ENCODE assay signal across 9 mouse cellular contexts in the genomic region with DNA sequence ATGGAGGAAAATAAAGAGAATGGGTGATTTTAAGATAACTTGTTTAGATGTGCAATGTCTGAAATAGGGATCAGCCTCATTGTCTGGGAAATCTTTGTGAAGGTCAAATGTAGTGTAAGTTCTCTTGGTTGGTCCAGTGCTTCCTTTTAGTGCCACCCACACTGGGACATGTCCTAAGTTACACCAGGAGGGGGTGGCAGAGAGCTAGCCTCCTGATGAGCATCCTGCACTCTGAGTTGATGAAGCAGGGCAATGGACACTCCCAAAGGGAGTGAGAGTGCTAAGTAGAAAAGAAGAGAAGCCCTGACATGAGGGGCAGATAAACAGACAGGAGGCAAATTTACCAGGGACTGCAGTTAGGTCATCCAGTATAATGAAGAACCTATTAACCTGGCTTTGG. TPM values are rescaled to one million over a fixed set of nuclear protein-coding genes. Genes with fewer than 3 reads are reported as not detected.
DNase-seq lines count a peak whose midpoint lies in the region; ATAC-seq lines count a peak whose summit lies in the region.
"Had no signal": no experiment of that assay in that cellular context is flagged by ENCODE, and none has a peak within 500 bp of the region (broad histone marks: within the 10 kb centered on the region; RNA-seq: fewer than 3 reads in every experiment).

No protein-coding gene starts in this region.

- H3K4me1 ChIP-seq in forebrain, embryonic 15.5 days = no peaks in the 10 kb centered on the region
- no peaks in the 10 kb centered on the region for H3K4me1 ChIP-seq in midbrain, embryonic 14.5 days (ENCODE audit: control insufficient read depth, insufficient read depth, low read length)

- H3K9me3 ChIP-seq in forebrain, embryonic 15.5 days = no peaks in the 10 kb centered on the region
- H3K9me3 ChIP-seq in midbrain, embryonic 14.5 days (ENCODE audit: control insufficient read depth, low read length) = no peaks in the 10 kb centered on the region

- DNase-seq in cerebellum, adult 8-10 months = peak; percentile 2
- no peak for DNase-seq in cerebellum, adult 11 months
- peak; percentile 10 for DNase-seq in urinary bladder, postnatal 14 days (ENCODE audit: low spot score)
- no peak for DNase-seq in urinary bladder, adult 2 months (ENCODE audit: low spot score)
- peak; percentile 31 to 34 for DNase-seq in kidney, postnatal 4 days
- peak; percentile 64 for DNase-seq in midbrain, embryonic 14.5 days
- no peak for DNase-seq in spleen, adult 12 weeks (ENCODE audit: low spot score)

- H3K36me3 ChIP-seq in forebrain, embryonic 15.5 days = no peaks in the 10 kb centered on the region
- no peaks in the 10 kb centered on the region for H3K36me3 ChIP-seq in midbrain, embryonic 14.5 days (ENCODE audit: control insufficient read depth, insufficient read depth, low read length)

- no peak overlapping the region for H3K27ac ChIP-seq in forebrain, embryonic 15.5 days (replicated peaks)
- H3K27ac ChIP-seq in midbrain, embryonic 14.5 days (replicated peaks; ENCODE audit: low read depth, low read length) = no peak overlapping the region

- H3K4me2 ChIP-seq in forebrain, embryonic 15.5 days (replicated peaks) = no peak overlapping the region
- no peak overlapping the region for H3K4me2 ChIP-seq in midbrain, embryonic 14.5 days (ENCODE audit: low read length)

- H3K27me3 ChIP-seq in forebrain, embryonic 15.5 days = no peaks in the 10 kb centered on the region
- no peaks in the 10 kb centered on the region for H3K27me3 ChIP-seq in midbrain, embryonic 14.5 days (ENCODE audit: control insufficient read depth, insufficient read depth, low read length)

- H3K9ac ChIP-seq in forebrain, embryonic 15.5 days (replicated peaks) = no peak overlapping the region
- H3K9ac ChIP-seq in midbrain, embryonic 14.5 days (replicated peaks; ENCODE audit: low read length) = no peak overlapping the region

- peak; percentile 66; the same call in 1 of the 2 replicates for ATAC-seq in forebrain, embryonic 15.5 days (replicated peaks)
- peak; percentile 50; the same call in 1 of the 2 replicates for ATAC-seq in midbrain, embryonic 14.5 days (ENCODE audit: low FRiP score, low TSS enrichment)

- no peak overlapping the region for H3K4me3 ChIP-seq in forebrain, embryonic 15.5 days
- H3K4me3 ChIP-seq in midbrain, embryonic 14.5 days (replicated peaks; ENCODE audit: low read depth, low read length) = no peak overlapping the region

RNA-seq across cellular contexts. Expression of gene Gm7073, which starts 35.1 kb away (rescaled TPM):
- not detected in 2 replicates for polyA plus RNA-seq in urinary bladder, adult 2 months (2012; rRNA removed)
- not detected in 2 replicates for polyA plus RNA-seq in forebrain, embryonic 15.5 days (2015; fragmentation: Nextera tagmentation; extraction: Ambion mirVana)
- polyA plus RNA-seq in midbrain, embryonic 14.5 days (2014; fragmentation: Nextera tagmentation; extraction: Ambion mirVana) = not detected in 2 replicates
- polyA plus RNA-seq: lung, embryonic 16.5 days had no signal

Comparison
In these comparisons a context has a peak if more than half of its experiments do, and no peak if none do; other contexts are left out.
1. DNase-seq: peak in cerebellum, adult 8-10 months (single experiment), urinary bladder, postnatal 14 days (single experiment), kidney, postnatal 4 days (2 of 2) and midbrain, embryonic 14.5 days (single experiment); none in cerebellum, adult 11 months (single experiment), urinary bladder, adult 2 months (single experiment) and spleen, adult 12 weeks (single experiment).